Mouse (Mus musculus) bone marrow macrophage, adult 2 months (primary cell): ENCODE results near the gene Crk. TPM values are rescaled to one million over a fixed set of nuclear protein-coding genes. Genes with fewer than 3 reads are reported as not detected.

Experiments used
- H3K27ac ChIP-seq: 2 replicates; pipeline ENCODE4 v1.5.1; 2012; ENCODE audit warnings: low read depth, low read length; ENCODE audit not compliant: insufficient read depth
- H3K4me1 ChIP-seq: 2 replicates; pipeline ENCODE4 v1.6.1; 2012; ENCODE audit warnings: low read length; ENCODE audit not compliant: control insufficient read depth, insufficient read depth
- H3K4me3 ChIP-seq: 2 replicates; pipeline ENCODE4 v1.5.1; 2012; ENCODE audit warnings: mild to moderate bottlenecking, low read length, moderate library complexity; ENCODE audit not compliant: insufficient read depth
- CTCF ChIP-seq: IDR thresholded peaks from 2 replicates; pipeline ENCODE4 v1.5.1; 2012; ENCODE audit warnings: low read depth, mild to moderate bottlenecking, low read length, moderate library complexity
- POLR2A ChIP-seq: IDR thresholded peaks from 2 replicates; pipeline ENCODE4 v1.6.1; 2012; ENCODE audit warnings: mild to moderate bottlenecking, low read depth, low read length, borderline replicate concordance
- polyA plus RNA-seq: library from polyadenylated mRNA; stranded (reverse); fragments of >200 nt; gene quantifications from 2 replicates; pipeline ENCODE4 v1.2.4, GENCODE M21; 2012; ENCODE audit not compliant: missing spikeins, insufficient read depth, insufficient read length

Crk gene
- polyA plus RNA-seq, 1 experiment, result 70.3 TPM

GRCm38 (mm10) chr11:75733227-75733940 is 54.3 kb downstream of the Crk start:
- Histone ChIP-seq H3K4me1 (peaks cover 21% of the 10 kb centered on the region), H3K4me3 (peak overlapping the region; percentile 69), H3K27ac (peak overlapping the region; percentile 96)
- TF ChIP-seq POLR2A, result no peak
- TF ChIP-seq CTCF, result no peak

GRCm38 (mm10) chr11:75735462-75736252 is 56.6 kb downstream of the Crk start:
- peaks cover 25% of the 10 kb centered on the region for H3K4me1 ChIP-seq
- TF ChIP-seq CTCF, result no peak
- TF ChIP-seq POLR2A, result no peak
- no peak overlapping the region for H3K4me3 ChIP-seq
- no peak overlapping the region for H3K27ac ChIP-seq

DNA sequence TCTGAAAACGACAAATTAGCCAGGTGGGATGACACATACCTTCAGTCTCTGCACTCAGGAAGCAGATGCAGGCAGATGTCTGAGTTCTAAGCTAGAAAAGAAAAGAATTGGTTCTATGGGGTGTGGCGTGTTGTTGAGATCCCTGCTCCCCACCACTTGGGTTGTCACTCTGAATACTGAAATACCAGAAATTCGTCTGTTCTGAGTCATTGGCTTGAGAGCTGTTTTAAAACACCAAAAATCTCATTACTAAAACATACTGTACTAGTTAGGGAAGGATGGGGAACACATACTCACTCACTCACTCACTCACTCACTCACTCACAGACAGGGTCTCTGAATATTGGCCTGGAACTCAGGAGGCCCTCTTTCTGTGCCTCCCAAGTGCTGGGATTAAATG is 57.9 kb downstream of the Crk start:
- Histone ChIP-seq H3K27ac (no peak overlapping the region), H3K4me1 (peaks cover 22% of the 10 kb centered on the region)

DNA sequence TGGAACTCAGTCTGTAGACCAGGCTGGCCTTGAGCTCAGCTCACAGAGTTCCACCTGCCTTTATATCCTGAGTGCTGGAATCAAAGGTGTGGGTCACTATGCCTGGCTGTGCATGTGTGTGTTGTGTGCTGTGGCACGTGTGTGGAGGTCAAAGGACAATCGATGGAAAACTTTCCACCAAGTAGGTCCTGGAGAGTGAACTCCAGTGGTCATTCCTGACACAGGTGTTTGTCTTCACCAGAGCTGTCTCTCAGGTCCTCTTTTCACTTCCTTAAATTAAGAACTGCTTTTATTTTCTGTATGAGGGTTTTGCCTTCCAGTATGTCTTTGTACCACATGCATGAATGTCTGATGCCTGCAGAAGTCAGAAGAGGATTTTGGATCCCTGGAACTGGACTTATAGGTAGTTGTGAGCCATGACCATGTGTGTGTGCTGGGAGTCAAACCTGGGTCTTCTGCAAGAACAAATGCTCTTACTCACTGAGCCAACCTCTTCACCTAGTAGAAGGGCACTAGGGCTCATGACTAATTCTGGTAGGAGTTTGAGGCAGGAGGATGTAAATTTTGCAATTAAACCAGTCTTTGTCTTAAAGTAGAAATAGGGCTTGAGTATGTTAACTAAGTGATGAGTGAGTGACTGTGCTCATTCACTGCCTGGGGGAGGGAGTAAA is 58.9 kb downstream of the Crk start:
- TF ChIP-seq POLR2A, result no peak
- Histone ChIP-seq H3K4me3 (no peak overlapping the region), H3K27ac (no peak overlapping the region), H3K4me1 (peaks cover 19% of the 10 kb centered on the region)

More for the DNA sequence above, 57.9 kb downstream of the Crk start:
- no peak overlapping the region for H3K4me3 ChIP-seq
- TF ChIP-seq POLR2A (no peak), CTCF (no peak)

DNA sequence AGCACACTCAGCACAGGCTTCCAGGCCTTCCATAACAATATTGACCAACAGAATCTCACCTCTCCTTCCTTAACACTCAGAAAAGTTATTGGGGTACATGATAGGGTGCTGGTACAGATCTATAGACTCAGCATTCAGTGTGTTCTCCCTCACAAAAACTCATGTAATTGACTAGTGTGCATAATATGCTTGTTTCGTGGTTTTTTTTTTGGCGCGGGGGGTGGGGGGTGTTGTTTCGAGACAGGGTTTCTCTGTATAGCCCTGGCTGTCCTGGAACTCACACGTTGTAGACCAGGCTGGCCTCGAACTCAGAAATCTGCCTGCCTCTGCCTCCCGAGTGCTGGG is 59.4 kb downstream of the Crk start:
- TF ChIP-seq CTCF, result no peak
- TF ChIP-seq POLR2A, result no peak
- no peak overlapping the region for H3K27ac ChIP-seq
- H3K4me1 ChIP-seq, result peaks cover 19% of the 10 kb centered on the region
- H3K4me3 ChIP-seq, result no peak overlapping the region

GRCm38 (mm10) chr11:75740204-75740603 is 61.1 kb downstream of the Crk start:
- peaks cover 19% of the 10 kb centered on the region for H3K4me1 ChIP-seq
- H3K4me3 ChIP-seq, result no peak overlapping the region
- H3K27ac ChIP-seq, result no peak overlapping the region
- TF ChIP-seq POLR2A, result no peak
- no peak for TF ChIP-seq CTCF

DNA sequence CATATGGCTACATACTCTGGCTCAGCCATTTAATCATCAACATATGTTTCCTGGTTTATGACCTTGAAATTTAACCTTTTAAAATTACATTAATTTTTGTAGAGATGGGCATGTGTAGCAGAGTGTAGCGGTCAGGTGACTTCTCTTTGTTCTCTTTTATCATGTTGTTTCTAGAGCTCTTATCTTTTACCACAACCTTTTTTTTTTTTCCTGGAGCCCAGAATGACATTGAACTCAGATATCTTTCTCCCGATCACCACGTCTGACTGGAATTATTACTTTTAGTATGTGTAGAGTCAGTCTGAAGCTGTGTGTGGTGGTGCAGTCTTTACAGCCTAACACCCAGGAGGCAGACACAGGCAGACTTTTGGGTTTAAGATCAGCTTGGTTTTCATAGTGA is 62.6 kb downstream of the Crk start:
- no peak for TF ChIP-seq POLR2A
- TF ChIP-seq CTCF, result no peak
- Histone ChIP-seq H3K4me3 (no peak overlapping the region), H3K4me1 (peaks cover 17% of the 10 kb centered on the region), H3K27ac (no peak overlapping the region)

- peaks cover 11% of the 10 kb centered on the region for H3K4me1 ChIP-seq
- TF ChIP-seq POLR2A, result no peak
Measured at GRCm38 (mm10) chr11:75744761-75745160, 65.7 kb downstream of the Crk start.

DNA sequence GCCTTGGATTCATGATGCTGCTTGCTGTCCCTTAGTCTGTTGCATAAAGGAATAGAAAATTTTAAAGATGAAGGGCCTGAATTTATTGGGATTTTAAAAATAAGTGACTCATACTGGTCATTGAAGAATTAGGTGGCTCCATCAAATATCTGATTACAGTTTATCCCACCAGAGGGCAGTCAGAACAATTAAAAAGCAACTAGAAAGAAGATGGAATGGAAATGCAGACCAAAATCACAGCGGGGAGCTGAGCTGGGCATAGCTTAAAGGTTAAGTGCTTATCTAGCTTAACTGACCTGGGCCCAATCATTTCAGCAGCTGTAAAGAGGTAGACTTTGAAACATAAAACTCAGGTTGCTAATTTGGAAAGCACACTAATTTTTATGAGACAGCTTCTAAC is 71.5 kb downstream of the Crk start:
- Histone ChIP-seq H3K4me1 (peaks cover 11% of the 10 kb centered on the region), H3K27ac (no peak overlapping the region), H3K4me3 (no peak overlapping the region)
- TF ChIP-seq POLR2A (no peak), CTCF (no peak)

More at GRCm38 (mm10) chr11:75744761-75745160, 65.7 kb downstream of the Crk start:
- Histone ChIP-seq H3K27ac (no peak overlapping the region), H3K4me3 (no peak overlapping the region)

GRCm38 (mm10) chr11:75751082-75751481 is 72.0 kb downstream of the Crk start:
- H3K4me3 ChIP-seq, result no peak overlapping the region
- TF ChIP-seq CTCF, result no peak
- no peak for TF ChIP-seq POLR2A
- no peak overlapping the region for H3K27ac ChIP-seq
- peaks cover 15% of the 10 kb centered on the region for H3K4me1 ChIP-seq

Other genes with a start within 250 kb of the Crk start
- not detected in 2 replicates for gene Serpinf2, start 239.7 kb upstream of the Crk start, polyA plus RNA-seq
- 41.1 and 46.6 TPM in 2 replicates for gene Wdr81, start 224.5 kb upstream of the Crk start, polyA plus RNA-seq
- gene Tlcd2, start 217.5 kb upstream of the Crk start, polyA plus RNA-seq, result 3.6 and 4.3 TPM in 2 replicates
- 51.0 and 65.7 TPM in 2 replicates for gene Prpf8, start 192.4 kb upstream of the Crk start, polyA plus RNA-seq
- 12.8 and 15.9 TPM in 2 replicates for gene Rilp, start 169.2 kb upstream of the Crk start, polyA plus RNA-seq
- gene Scarf1, start 165.7 kb upstream of the Crk start, polyA plus RNA-seq, result 32.8 and 33.5 TPM in 2 replicates
- gene Slc43a2, start 147.6 kb upstream of the Crk start, polyA plus RNA-seq, result 202 and 231 TPM in 2 replicates
- 512 TPM in 2 replicates for gene Pitpna, start 91.2 kb upstream of the Crk start, polyA plus RNA-seq
- 85.4 and 101 TPM in 2 replicates for gene Inpp5k, start 48.3 kb upstream of the Crk start, polyA plus RNA-seq
- 77.3 and 90.4 TPM in 2 replicates for gene Myo1c, start 28.8 kb upstream of the Crk start, polyA plus RNA-seq
- 337 and 382 TPM in 2 replicates for gene Ywhae, start 53.6 kb downstream of the Crk start, polyA plus RNA-seq
- gene Doc2b, start 116.8 kb downstream of the Crk start, polyA plus RNA-seq, result not detected in 2 replicates